Mouse (Mus musculus) skeletal muscle tissue, adult 2 months (tissue): ENCODE measurements around the gene Rgl3.

Experiments used
- DNase-seq: peaks from one replicate; pipeline ENCODE4 v3.0.0-alpha.2; 2012; ENCODE audit warnings: low read depth, low spot score

Rgl3 gene

DNA sequence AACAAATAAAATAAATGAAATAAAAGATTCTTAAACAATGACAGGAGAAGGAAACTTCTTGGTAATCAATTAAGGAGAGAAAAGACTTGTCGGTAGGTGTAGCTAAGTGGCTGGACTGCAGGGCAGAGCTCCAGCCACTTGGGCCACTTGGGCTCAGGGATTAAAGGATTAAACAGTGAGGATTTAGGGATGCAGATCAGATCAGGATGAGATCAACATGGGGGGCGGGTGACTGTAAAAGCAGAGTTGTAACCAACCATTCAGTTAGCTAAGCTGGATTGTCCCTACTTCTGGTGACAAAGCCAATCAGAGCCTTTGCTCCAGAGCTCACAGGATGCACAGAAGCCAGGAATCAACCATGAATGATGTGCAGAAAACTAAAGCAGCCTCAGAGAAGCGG is 5.3 kb downstream of the Rgl3 start:
- no peak for DNase-seq

DNA sequence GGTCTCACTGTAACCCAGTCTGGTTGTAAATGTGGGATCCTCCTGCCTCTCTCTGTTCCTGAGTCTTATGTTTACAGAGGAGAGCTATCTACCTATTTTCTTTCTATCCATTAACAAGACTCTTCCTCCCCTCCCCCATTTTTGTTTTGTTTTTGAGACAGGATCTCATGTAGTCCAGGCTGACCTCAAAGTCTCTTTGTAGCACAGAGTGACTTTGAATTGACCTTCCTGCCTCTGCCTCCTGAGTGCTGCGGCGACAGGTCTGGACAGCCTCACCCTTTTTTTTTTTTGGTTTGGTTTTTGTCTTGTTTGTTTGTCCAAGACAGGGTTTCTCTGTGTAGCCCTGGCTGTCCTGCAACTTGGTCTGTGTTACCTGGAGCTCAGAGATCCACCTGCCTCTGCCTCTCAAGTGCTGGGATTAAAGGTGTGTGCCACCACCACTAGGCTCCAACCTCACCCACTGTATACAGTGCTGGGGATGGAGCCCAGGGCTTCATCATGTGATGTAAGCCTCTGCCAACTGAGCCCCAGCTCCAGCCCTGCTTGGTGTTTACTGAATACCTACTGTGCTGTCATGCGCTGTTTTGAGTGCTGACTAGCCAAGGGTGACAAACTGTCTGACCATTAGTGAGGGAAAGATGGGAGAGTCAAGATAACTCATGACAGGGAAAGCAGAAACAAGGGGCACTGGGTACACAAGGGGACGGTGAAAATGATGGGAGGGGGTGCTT is 10.7 kb downstream of the Rgl3 start:
- no peak for DNase-seq

DNA sequence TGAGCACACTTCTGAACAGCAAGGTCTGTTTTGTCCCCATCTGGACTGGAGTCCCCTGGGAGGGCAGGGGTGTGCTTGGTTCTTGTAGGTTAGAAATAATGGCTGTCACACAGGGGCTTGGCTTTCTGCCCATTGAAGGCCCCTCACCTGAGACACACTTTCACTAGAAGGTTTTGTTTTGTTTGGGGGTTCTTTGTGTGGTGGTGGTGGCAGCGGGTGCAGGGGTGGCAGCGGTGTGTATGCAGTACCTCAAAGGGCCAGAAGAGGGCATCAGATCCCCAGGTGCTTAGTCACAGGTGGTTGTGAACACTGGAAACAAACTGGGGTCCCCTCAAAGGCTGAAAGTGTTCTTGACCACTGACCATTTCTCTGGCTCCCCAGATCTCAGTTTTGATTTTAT is 11.3 kb downstream of the Rgl3 start:
- DNase-seq: no peak

DNA sequence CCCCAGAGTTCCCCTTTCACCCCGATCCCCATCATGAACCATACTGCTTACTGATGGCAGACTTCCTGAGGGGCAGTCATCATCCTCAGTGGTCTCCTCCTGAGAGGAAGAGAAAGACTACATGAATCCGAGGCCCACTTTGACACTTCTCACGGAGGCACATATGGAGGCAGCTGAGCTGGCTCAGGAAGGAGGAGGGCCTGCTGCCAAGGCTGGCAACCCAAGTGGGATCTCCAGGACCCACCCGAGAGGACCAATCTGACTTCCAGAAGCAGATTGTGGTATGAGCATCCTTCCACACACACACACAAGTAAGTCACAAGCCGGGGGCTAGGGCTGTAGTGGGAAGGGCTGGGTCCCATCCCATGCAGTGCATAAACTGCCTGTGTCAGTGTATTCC is 11.9 kb downstream of the Rgl3 start:
- no peak for DNase-seq

DNA sequence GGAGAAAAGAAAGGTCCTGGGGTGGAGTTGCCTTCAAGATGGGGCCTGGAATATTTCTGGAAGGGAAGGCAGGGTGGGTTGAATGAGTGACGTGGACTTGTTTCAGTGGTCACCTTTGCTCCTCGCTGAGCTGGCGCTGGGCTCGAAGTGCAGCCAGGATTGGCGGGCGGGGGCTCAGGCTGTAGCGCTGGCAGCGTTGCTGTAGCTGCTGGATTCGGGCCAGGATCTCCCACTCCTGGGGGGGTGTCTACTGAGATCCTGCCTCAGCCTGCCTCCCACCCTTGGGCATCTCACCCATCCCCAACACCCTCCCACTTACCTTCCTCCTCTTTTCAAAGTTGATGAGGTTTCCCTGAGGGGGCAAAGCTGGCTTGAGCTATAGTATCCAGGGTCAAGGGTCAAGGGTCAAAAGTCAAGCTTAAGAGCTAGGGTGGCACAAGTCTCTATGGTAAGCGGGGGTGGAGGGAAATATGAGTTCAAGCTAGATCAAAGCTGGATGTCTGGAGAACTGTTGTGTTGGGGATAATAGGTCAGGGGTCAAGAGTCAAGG is 12.5 kb downstream of the Rgl3 start:
- no peak for DNase-seq

DNA sequence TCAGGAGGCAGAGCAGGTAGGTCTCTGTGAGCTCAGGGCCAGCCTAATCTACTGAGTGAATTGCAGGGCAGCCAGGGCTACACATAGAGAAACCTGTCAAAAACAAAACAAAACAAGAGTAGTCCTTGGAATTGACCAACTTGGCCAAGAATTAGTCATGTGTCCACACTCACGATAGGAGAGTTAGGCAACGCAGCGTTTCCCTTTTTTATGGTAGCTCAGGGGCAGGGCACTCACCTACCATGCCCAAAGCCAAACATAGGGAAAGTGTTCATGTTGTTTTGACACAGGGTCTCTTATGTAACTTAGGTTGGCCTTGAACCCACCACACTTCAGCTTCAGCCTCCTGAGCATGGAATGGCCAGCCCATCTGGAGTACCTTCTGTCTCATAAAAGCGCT is 19.9 kb downstream of the Rgl3 start:
- no peak for DNase-seq

DNA sequence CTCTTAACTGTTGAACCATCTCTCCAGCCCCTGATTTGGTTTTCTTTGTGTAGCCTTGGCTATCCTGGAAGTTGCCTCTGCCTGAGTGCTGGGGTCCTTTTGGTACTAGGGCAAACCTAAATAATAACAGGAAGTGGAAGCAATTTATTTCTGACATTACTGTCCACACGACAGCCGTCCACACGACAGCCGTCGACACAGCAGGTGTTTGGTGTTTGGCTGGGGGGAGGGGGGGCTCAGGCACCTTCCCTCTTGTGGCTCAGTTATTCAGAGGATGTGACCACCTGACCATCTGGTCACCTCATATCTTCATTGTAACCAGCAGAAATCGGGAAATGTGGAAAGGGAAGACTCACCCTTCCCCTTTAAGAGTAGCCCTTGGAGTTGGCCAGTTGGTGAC is 20.4 kb downstream of the Rgl3 start:
- DNase-seq: no peak

DNA sequence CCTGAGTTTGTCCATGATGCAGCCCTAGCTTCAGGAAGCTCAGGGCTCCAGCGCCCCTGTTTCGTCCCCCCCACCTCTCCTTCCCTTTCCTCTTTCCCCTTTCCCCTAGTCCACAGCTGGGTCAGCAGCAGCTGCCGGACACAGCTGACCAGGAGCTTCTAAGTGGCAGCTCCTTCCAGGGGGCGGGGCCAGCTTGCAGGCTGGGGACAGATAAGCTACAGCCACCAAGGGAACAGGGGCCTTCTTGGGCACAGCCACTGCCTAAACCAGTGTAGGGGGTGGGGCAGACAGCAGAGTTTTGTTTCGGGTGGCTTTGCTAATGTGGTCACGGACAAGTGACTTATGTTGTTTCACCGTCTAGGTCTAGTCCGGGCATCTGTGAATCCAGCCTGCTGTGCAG is 25.8 kb downstream of the Rgl3 start, which contains the start of gene Epor:
Epor (minus strand) TSS at position 90 of the 400 bp plus-strand sequence.
- DNase-seq: peak; percentile 38

DNA sequence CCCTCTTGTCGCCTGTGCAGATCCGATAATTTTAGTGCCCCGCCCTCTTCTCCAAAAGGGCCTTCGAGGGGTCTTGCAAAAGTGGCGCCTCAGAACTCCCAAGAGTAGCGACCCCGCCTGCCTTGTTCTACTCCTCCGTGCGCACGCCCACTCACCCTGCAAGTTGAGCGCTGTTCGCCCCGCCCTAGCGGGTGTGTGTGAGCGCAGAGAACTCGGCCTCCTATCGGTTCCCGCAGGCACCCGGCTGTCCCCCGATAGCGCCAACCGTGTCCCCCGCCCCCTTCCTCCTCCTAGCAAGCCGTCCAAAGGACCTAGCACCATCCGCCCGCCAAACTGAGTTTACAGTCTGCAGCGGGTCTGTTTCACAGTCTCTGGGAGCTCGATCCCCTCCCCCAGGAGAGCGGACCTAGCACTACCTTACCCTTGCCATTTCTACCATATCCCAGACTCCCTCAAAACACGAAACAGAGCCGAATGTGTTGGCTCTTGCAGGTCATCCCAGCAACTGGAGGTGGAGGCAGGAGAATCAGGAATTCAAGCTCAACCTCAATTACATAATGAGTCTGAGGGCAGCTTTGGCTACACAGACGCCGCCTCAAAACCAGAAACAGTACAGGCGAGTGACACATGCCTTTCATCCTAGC is 26.7 kb downstream of the Rgl3 start:
- DNase-seq: peak; percentile 18

DNA sequence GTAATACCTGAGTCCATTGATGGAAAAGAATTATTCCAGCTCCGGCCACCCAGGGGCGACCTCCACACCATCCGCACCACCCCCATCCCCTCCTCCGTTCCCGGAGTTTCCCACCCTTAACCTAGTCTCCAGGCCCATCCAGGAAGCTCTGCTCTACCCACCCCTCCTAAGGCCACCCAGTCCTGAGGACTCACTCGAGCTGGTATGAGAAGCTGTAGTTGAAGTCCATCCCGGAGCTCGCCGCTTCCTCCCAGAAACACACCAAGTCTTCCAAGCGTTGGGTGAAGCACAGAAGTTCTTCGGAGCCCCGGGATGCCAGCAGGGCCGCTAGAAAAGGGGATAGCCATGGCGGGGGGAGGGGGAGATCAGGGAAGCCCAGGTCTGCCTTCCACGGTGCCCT is 27.2 kb downstream of the Rgl3 start:
- no peak for DNase-seq

DNA sequence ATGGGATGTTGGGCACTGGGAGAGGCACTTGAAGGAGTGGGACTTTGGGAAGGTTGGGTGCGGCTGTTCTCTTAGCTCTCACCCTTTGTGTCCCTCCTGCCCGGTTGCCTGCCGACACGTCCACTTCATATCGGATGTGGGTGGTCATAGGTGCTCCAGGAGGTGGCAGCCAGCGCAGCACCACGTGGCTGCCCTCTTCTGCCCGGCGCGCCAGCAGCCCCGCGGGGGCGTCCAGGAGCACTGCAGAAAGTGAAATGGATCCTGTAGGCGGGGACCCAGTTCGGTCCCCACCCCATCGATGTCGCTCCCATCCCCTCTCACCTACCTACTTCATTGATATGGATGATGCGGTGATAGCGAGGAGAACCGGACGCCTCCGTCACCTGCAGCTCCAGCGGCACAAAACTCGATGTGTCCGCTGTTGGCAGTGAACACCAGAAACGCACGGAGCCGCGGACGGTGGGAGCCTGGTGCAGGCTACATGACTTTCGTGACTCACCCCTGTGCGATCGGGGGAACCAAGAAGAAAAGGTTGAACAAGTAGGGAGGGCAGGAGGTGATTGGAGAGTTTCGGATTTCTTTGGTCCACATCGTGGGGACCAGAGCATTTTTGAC is 27.8 kb downstream of the Rgl3 start:
- no peak for DNase-seq

DNA sequence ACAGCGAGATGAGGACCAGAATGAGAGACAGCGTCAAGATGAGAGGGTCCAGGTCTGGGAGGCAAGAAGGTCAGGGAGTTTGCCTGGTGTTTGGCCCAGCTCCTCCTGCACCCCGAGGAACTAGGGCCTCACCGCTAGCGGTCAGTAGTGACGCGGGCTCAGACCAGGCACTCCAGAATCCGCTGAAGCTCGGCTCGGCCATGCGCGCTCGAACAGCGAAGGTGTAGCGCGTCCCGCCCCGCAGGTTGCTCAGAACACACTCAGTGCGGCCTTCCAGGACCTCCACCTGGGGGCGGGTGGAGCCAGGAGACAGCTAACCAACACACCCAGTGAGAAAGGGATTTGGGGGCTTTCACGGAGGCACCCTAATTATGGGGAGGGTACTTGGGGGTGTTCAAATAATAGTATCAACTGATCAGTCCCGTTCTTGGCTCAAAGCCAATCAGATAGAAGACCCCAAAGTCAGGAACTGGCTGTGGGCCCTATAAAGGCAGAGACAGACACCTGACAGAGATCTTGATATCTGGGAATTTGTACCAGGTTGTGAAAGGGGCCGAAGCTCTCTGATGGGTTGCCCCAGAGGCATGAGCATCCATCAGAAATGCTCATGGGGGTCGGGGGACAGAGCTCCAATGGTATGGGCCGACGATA is 28.6 kb downstream of the Rgl3 start:
- DNase-seq: no peak

DNA sequence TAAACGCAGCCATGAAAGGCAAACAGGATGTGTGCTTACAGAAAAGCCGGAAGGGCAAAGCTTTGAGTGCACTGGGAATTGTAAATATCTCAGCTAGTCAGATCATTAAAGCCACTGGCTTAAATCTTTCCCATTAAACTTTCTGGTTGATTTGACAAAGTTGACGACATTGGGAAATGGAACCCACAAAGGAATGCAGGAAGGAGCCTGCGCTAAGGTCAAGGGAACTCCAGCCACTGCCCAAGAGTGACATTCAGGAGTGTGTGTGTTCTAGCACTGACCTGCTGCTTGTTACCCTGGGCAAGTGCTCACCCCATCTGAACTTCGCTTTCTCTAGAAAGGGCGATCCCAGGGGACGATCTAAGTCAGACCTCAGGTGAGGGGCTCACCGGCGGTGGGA is 29.1 kb downstream of the Rgl3 start:
- DNase-seq: no peak

DNA sequence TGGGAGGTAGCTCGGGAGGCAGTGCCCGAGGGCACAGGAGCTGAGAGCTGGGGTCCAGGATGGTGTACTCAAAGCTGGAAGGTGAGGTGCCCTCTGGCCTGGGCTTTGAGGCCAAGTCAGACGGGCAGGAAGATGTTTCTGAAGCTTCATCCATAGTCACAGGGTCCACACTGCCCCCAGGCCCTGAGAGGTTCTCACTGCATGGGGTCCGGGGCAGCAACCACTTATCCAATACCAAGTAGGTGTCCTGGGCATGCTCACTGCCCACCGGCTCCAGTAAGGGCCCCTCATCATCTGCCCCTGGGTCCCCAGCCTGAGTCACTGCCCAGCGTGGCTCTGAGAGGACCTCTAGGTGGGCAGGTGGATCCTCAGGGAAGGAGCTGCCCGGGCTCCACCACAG is 30.0 kb downstream of the Rgl3 start:
- no peak for DNase-seq

DNA sequence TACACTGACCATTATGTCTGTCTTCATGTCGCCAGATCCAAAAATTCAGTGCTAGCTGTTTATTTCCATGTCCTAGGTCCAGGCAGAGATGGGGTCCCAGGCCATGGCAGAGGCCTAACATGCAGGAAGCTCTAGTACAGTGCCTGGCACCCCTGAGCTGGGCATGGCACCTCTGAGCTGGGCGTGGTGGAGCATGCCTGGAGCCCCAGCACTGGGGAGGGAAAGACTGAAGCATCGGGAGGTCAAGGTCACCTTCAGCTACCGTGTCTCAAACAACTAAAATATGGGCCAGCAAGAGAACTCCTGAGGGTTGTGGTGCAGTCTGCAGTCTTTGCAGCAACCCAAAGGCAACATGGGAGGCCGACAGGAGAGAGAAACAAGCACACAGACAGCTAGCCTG is 30.9 kb downstream of the Rgl3 start:
- no peak for DNase-seq

DNA sequence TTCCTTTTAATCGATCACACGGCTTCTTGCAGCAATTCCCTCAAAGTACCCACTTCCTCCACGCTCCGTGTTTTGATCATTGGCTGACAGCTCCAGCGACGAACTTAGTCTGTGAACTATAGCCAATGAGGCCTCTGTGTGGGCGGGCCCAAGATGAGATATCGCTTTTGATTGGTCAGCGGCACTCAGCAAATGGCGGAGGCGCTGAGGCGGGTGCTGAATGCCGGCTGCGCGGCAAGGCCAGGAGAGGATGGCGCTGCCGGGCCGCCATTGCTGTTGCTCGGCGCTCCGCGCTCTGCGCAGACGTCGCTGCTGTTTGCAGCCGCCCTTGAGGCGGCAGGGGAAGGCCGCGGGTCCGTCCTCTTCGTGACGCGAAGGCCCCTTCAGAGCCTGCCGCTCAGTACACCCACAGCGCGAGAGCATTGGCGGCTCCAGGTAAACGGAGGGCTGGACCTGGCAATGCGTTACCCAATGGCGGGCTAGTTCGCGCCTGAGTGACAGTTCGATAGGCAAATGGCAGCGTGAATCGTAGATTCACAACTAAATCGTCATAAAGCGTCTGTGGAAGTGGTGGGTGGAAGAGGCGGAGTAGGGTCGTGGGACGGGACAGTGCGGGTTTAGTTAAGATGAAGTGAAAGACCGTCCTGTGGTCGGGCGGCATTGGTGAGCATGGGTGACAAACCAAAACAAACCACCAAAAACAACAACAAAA is 33.5 kb downstream of the Rgl3 start, which contains the start of gene Swsap1:
Swsap1 (plus strand) TSS at position 186 of the 712 bp plus-strand sequence.
- DNase-seq: peak; percentile 97

DNA sequence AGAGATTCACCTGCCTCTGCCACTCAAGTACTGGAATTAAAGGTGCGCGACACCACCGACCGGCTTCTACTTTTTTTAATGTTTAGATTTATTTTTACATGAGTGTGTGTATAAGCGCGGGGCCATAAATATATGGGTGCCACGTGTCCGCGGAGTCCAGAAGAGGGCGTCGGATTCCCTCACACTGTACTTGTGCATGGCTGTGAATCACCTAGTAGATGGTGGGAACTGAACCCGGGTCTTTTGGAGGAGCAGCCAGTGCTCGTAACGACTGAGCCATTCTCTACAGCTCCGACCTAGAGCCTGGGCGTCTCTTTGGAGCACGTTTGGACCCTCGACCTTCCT is 34.0 kb downstream of the Rgl3 start:
- no peak for DNase-seq

DNA sequence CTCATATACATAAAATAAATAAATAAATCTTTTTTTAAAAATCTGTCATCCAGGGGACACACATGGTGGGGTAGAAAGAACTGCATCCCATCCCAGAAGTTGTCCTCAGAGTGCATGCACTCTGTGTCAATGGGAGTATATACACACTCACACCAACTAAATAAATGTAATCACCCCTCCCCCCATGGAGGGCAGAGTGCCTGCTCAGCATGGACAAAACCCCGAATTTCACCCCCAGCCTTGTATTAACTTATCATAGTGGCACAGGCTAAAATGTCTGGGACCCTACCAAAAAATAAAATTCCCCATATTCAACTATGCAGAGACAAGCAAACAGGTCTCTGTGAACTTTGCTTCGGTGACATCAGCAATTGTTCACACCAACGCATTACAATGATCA is 34.6 kb downstream of the Rgl3 start:
- DNase-seq: no peak

DNA sequence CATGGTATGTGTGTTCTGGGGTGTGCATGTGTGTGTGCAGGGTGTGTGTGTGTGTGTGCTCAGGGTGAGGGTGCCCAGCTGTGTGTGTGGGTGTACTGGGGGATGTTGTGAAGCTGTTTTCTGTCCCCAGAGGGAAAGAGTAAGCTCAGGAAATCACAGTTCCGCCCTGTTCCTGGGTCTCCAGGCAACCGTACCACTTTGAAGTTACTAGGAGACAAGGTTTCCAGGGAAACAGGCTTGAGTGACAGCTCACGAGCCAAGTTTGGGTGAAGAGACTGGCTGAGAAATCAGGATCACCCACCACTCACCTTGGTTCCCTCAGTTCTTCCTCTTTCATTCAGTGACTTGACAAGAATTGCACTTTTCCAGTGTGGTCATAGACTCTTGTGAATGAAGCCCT is 35.6 kb downstream of the Rgl3 start:
- DNase-seq: no peak

DNA sequence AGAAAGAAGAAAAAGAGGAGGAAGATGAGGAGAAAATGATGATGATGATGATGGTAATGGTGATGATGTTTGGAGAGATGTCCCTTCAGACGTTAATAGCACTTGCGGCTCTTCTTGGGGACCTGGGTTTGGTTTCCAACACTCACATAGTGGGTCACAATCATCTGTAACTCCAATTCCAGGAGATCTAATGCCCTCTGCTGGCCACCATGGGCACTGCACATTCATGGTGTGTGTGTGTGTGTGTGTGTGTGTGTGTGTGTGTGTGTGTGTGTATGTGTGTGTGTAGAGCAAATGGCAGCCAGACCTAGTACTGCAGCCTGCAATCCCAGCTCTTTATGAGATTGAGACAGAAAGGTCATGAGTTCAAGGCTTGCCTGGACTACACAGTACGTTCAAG is 37.3 kb downstream of the Rgl3 start:
- DNase-seq: no peak

DNA sequence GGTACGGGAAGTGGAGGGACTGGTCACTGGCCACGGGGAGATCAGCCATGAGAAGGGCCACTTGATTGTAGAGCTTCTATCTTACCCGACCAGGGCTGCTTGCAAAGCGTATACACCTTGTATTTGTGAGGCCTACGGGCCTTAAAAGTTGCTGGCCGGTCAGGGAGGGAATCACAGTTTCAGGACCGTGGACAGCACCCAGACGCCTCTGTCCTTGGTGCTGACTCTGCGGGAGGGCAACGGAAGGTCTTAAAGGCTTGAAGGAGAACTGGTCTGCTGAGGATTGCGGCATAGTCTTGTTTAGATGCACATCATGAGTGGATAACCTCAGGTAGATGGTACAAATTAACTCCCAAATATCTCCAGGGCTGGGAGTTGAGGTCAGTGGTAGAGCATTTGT is 38.9 kb downstream of the Rgl3 start:
- peak; percentile 45 for DNase-seq

DNA sequence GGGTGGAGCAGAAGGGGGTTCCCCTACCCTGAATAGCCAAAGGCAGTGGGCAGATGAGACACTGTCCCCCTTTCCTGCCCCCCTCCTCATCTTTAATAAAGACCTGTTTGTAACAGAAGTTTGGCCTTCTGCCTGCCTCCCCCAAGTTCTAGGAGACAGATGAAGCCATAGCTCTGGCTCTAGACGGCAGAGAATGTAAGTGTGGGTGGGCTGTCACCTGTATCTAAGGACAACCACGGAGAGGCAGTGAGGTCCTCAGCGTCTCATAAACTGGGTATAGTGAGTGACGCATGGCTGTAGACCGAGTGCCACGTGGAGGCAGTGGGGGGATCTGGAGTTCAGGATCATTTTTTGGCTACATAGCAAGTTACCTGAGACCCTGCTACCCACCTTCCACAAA is 40.5 kb downstream of the Rgl3 start:
- DNase-seq: no peak
